Mouse (Mus musculus): ENCODE data around the gene Psg18.
"Not testable (repeated sequence)": the region's sequence is repeated elsewhere in the genome, so short reads cannot be mapped to it uniquely, and the experiment has no call there.

Gene Psg18

GRCm38 (mm10) chr7:18354909-18355308 lies at the start of gene Psg18:
Gene Psg18 (minus strand): TSS chr7:18355009.
- not testable (repeated sequence) for DNase-seq

GRCm38 (mm10) chr7:18403407-18403806 lies 48.6 kb upstream of the Psg18 start:
- DNase-seq = no peak

GRCm38 (mm10) chr7:18402527-18403237 lies 47.9 kb upstream of the Psg18 start:
- no peak for DNase-seq

DNA sequence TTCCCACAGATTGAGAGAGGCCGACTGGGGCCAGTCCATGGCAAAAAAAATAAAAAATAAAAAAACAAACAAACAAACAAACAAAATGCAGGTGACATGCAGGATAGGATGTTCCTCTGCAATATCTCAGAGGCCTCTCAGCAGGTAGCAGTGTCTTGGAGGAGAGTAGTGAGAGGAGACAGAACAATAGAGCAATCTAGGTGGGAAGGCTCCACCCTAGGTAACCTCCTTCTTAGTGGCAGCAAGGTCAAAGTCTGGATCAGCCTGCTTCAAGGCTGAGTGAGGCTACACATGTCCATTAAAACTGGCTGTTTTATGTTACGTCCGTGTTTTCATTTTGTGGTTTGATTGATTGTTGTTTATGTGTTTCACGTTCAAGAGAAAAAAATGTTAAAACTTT lies 36.7 kb upstream of the Psg18 start:
- not testable (repeated sequence) for DNase-seq

DNA sequence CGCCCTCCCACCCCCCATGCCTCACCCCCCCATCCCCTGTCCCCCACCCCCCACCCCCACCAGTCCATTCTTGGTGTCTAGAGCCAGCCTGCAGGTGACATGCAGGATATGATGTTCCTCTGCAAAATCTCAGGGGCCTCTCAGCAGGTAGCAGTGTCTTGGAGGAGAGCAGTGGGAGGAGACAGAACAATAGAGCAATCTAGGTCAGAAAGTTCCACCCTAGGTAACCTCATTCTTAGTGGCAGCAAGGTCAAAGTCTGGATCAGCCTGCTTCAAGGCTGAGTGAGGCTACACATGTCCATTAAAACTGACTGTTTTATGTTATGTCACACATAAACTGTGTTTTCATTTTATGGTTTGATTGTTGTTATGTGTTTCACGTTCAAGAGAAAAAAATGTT lies 23.5 kb upstream of the Psg18 start:
- no peak for DNase-seq

- DNase-seq = not testable (repeated sequence)
These were observed 19.4 kb downstream of the Psg18 start for GRCm38 (mm10) chr7:18335411-18335810.
